Mouse (Mus musculus) retina, embryonic 14.5 days (tissue): Measurements from ENCODE around the gene Tigd3.
"Not testable (repeated sequence)": the region's sequence is repeated elsewhere in the genome, so short reads cannot be mapped to it uniquely, and the experiment has no call there.

Experiments used
- DNase-seq: peaks from one replicate; pipeline ENCODE4 v3.0.0-alpha.2; 2015; ENCODE audit warnings: low spot score

Gene Tigd3

GRCm38 (mm10) chr19:5922119-5922942 lies 28.4 kb upstream of the Tigd3 start:
- DNase-seq, result no peak

GRCm38 (mm10) chr19:5921715-5922114 lies 27.8 kb upstream of the Tigd3 start:
- no peak for DNase-seq

GRCm38 (mm10) chr19:5913007-5913719 lies 19.2 kb upstream of the Tigd3 start, which contains the start of gene Dpf2:
Dpf2 (minus strand) TSS chr19:5913010.
- no peak for DNase-seq

DNA sequence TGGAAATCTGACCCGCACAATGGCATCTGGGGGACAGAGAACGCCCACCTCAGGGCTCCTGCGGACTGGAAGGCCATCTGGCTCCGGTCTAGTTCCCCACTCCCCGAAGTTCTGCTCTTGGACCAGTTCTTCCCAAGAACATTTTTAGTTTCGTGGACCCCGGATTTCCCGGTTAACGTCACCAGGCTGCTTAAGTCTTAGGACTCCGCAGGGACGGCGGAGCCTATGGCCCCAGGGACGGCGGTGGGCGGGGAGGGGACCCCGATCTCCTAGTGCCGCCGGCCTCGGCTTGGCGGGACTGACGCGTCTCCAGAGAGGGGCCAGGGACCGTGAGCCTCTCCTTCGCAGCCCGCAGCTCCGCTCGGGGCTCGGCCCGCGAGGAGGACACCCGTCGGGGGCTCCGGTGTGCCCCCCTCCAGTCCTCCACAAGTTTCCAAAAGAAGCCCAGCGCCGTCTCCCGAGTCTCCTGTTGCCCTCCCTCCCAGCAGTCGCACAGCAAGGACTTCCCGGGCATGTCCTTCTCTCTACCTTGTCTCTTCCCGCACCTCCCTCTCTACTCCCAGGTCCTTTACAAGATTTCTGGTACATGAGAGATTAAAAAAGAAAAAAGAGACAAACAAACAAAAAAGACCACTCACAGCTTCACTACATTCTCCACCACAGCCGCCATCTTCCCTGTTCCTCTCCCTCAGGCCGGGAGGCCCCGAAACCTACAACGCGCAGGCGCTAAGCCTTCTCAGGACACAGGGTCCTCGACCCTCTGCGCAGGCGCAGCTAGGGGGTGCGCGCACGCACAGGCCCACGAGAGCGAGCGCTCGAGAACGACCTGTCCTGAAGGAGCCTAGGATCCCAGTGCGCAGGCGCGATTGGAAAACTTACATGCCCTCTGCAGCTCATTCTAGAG lies 18.4 kb upstream of the Tigd3 start:
- DNase-seq, result peak; percentile 100

DNA sequence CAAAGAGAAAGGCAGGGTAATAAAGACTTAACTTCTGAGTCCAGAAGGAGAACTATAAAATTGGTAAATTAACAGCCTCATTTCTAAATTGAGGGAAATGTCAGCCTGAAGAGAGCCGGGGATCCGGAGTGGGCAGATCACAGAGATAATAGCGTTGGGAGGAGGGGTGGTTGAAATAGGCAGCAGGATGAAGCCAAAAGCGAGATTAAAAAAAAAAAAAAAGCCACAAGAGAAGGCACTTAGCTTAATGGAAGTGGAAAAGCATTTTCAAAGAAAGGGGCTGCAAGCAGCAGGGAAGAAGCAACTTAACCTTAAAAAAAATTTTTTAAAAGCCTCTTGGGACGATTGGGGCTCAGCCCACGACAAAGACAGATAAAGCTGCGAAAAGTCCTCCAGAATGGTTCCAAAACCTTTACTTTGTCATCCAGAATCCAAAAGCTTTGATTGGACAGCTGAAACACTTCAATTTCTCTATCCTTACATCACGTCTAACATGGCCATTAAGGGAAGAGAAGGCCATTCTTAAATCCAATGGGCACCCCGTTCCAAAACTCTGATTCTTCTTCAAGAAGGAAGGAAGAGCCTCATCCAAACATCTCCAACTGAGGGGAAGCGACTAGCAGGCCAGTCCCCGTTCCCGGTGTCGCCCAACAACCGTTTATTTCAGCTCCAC lies 17.6 kb upstream of the Tigd3 start:
- DNase-seq, result no peak

GRCm38 (mm10) chr19:5910221-5910620 lies 16.3 kb upstream of the Tigd3 start:
- peak; percentile 90 for DNase-seq

- DNase-seq, result no peak
These were observed 13.3 kb upstream of the Tigd3 start for GRCm38 (mm10) chr19:5907275-5907674.

DNA sequence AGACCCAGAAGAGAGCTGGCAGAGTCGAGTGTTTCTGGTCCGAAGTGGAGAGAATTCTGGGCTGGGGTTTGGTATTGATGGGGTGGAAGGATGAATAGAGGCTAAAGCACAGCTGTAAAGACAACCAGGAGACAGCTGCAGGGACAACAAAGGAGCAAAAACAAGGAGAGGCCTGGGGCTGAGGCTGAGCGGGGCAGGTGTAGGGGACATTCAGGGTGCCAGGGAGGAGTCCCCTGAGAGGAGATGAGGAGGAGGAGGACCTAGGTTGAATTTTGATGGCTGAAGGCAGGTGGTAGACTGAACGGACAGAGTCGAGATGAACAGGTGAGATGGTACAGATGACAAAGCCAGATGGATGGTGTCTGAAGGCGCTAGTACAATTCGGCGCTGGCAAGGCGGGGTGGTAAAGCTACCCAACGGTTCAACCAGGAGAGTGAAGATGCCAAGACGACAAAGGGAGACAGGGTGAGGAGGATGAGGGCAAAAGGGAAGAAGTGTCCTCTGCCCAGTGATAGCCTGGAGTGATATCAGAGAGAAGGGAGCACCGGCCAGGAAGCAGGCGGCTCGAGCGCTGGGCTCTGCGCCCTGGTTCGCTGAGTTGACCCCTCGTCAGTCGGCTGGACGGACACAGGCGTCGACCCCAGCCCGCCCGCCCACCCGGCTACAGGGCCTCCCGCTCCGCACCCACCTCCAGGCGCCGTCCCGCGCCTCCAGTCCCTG lies 507 bp downstream of the Tigd3 start:
- no peak for DNase-seq

DNA sequence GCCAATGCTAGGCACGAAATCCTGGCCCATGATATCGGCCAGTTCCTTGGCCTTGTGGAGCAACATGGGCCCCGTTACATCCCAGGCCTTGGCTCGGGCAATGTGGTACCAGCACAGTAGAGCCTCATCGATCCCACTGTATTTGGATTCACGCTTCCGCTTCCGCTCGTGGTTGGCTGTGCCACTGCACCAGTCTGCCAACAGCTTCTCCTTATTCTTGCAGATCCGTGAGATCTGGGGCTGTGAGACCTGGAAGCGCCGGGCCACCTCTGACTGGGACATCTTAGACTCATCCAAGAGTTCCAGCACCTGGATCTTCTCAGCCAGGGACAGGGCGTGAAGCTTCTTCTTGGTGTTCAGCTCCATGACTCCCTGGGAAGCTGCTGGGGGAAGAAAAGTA lies 1.2 kb downstream of the Tigd3 start:
- no peak for DNase-seq

DNA sequence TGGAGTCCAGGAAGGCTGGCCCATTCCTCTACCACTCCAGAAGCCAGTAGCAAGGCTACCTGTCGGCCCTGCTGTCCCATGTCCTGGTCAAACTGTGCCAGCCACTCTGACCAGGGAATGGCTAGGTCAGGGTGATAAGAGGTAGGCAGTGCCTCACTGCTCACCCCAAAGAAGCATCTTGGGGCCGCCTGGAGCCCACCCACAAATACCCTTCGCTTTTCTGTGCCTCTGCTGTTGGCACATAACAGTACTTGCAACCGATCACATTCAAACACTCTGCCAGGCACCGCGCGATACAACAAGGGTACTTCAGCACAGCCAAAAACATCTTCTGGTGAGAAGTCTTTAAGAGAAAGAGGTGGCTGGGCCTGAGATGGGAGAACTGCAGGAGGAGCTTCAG lies 1.7 kb downstream of the Tigd3 start:
- DNase-seq, result no peak

GRCm38 (mm10) chr19:5891521-5892258 lies 2.3 kb downstream of the Tigd3 start:
- DNase-seq, result no peak

DNA sequence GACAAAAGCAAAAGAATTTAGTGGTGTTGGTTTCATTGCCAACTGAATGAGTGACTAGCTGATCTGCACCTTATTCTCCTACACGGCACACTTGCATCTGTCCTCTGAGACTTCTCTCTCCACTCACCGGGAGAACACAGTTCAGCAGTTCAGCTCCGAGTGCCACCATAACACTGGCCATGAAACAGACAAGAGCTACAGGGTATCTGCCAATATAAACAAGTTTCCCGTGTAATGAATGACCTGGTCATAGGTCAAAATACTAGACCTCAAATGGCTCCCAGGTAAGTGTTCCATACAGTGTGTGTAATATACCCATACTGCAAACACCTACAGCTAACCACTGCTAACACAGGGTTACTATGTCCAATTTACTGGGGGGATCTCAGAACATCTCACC lies 4.7 kb downstream of the Tigd3 start:
- DNase-seq, result no peak

- DNase-seq, result no peak
These were observed 6.6 kb downstream of the Tigd3 start for GRCm38 (mm10) chr19:5887234-5887815.

DNA sequence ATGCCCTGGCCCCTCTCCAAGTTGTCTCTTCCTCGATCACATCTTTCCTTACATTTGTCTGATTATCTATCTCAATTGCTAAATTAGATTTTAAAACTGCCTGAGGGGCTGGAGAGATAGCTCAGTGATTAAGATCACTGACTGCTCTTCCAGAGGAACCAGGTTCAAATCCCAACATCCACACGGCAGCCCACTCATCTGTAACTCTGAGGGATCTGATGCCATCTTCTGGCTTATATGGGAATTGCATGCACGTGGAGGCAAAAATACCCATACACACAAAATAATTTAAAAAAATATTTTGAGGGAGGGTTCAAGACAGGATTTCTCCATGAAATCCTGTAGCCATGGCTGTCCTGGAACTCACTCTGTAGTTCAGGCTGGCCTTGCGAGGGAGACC lies 8.1 kb downstream of the Tigd3 start:
- DNase-seq, result peak; percentile 58

- no peak for DNase-seq
These were observed 10.0 kb downstream of the Tigd3 start for GRCm38 (mm10) chr19:5883935-5884334.

- DNase-seq, result not testable (repeated sequence)
These were observed 11.9 kb downstream of the Tigd3 start for GRCm38 (mm10) chr19:5882079-5882478.

DNA sequence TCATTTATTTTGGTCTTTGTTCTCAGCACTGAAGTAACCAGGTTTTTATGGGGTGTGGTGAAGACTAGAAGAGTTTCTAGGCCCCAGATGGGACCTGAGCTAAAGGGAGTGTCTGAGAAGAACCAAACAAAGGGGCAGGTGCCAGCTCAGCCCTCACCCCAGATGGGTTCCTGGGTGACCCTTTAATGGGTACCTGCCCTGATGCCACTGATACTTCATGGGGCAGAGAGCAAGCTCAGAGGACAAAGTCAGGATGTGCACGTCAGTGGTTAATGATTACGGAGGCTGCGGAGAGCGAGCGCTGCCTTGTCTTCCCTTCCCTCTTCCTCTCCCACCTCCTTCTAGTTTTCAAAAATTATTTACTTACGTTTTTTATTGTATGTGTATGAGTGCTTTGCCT lies 12.8 kb downstream of the Tigd3 start:
- DNase-seq, result no peak

GRCm38 (mm10) chr19:5879735-5880134 lies 14.2 kb downstream of the Tigd3 start:
- DNase-seq, result no peak

- DNase-seq, result no peak
These were observed 15.0 kb downstream of the Tigd3 start for GRCm38 (mm10) chr19:5878916-5879315.

DNA sequence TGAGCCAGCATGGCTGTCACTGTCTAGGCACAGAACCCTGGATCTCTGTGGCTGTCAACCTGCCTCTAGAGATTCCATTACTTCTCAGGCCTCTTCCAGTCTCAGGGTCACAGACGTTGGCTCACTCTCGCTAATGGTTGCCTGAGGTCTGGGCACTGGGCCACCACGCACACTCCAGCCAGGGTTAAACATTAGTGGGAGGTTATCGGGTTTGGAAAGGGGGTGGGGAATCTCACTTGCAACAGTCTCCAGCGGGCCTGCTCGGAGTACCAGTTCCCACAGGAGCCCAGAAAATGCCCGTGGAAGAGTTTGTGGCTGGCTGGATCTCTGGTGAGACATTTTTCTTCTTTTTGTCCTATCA lies 15.6 kb downstream of the Tigd3 start:
- no peak for DNase-seq
